Mouse (Mus musculus) ES-E14 (cell line): ENCODE measurements around the gene Icmt.

Source experiments
- CHD2 ChIP-seq: IDR thresholded peaks from 2 replicates; pipeline ENCODE4 v1.6.1; 2014; ENCODE audit warnings: mild to moderate bottlenecking, low read depth, low read length, inconsistent platforms
- HCFC1 ChIP-seq: IDR thresholded peaks from 2 replicates; pipeline ENCODE4 v1.6.1; 2012; ENCODE audit warnings: low read length, inconsistent platforms, borderline replicate concordance; ENCODE audit not compliant: insufficient read depth
- ZC3H11A ChIP-seq: IDR thresholded peaks from 2 replicates; pipeline ENCODE4 v1.6.1; 2012; ENCODE audit warnings: low read depth, mild to moderate bottlenecking, inconsistent platforms, low read length, borderline replicate concordance

DNA sequence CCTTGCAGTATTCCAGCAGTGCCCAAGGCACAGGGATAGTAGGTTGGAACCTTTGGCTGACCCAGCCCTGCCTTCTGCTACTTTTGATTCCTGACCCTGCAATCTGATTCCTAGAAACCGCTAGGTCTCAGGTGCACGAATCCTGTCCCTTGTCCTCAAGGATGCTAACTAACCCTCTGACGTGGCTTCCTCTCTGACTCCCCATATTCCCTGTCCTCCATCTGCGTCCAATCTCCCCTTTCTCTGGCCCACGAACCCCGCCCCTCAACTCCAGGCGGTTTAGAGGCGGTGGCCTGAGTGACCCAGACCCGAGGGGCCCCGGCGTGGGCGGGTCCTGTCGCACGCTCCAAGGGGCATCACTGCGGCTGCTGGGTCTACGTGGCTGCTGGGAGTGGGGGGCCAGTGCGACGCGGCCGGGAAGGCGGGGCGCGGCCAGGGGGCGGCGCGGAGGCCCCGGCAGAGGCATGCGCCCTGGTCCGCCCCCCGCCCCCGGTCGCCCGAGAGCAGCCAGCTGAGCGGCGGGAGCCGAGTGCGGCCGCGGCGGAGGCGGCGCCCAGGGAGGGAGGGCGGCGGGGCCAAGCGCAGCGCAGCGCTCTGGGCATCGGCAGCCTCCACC is 23.3 kb upstream of the Icmt start, which contains the start of gene Gpr153:
- no peak for TF ChIP-seq ZC3H11A
- no peak for TF ChIP-seq CHD2
- no peak for TF ChIP-seq HCFC1
